Mouse (Mus musculus) brown adipose tissue, adult 24 weeks (tissue): ENCODE results near the gene Tex264. TPM values are rescaled to one million over a fixed set of nuclear protein-coding genes. Genes with fewer than 3 reads are reported as not detected.

ENCODE experiments used
- polyA plus RNA-seq: library from polyadenylated mRNA; stranded (reverse); fragments of >200 nt; gene quantifications from 2 replicates; pipeline ENCODE4 v1.2.4, GENCODE M21; 2012; ENCODE audit not compliant: missing spikeins, insufficient read depth, insufficient read length

Gene Tex264
- polyA plus RNA-seq, 1 experiment: 61.1 TPM

Other genes with a start within 250 kb of the Tex264 start
- 3.6 and 6.1 TPM in 2 replicates for gene Acy1, start 247.6 kb downstream of the Tex264 start, polyA plus RNA-seq
- gene Abhd14b, start 238.5 kb downstream of the Tex264 start, polyA plus RNA-seq: 21.5 and 26.4 TPM in 2 replicates
- 12.8 and 12.9 TPM in 2 replicates for gene Abhd14a, start 238.2 kb downstream of the Tex264 start, polyA plus RNA-seq
- gene Pcbp4, start 232.6 kb downstream of the Tex264 start, polyA plus RNA-seq: 12.8 and 14.5 TPM in 2 replicates
- not detected in 2 replicates for gene Gpr62, start 220.0 kb downstream of the Tex264 start, polyA plus RNA-seq
- 15.1 and 15.9 TPM in 2 replicates for gene Rrp9, start 210.0 kb downstream of the Tex264 start, polyA plus RNA-seq
- 45.8 and 46.8 TPM in 2 replicates for gene Parp3, start 209.0 kb downstream of the Tex264 start, polyA plus RNA-seq
- not detected in 2 replicates for gene Iqcf1, start 186.0 kb downstream of the Tex264 start, polyA plus RNA-seq
- not detected in 2 replicates for gene Iqcf5, start 171.4 kb downstream of the Tex264 start, polyA plus RNA-seq
- not detected in 2 replicates for gene Iqcf3, start 124.3 kb downstream of the Tex264 start, polyA plus RNA-seq
- not detected in 2 replicates for gene Iqcf4, start 114.9 kb downstream of the Tex264 start, polyA plus RNA-seq
- not detected in 2 replicates for gene Iqcf6, start 59.3 kb downstream of the Tex264 start, polyA plus RNA-seq
- not detected in 2 replicates for gene Grm2, start 29.8 kb downstream of the Tex264 start, polyA plus RNA-seq
- gene Rad54l2, start 103.3 kb upstream of the Tex264 start, polyA plus RNA-seq: 4.6 and 7.1 TPM in 2 replicates
- 16.1 and 17.6 TPM in 2 replicates for gene Dcaf1, start 135.9 kb upstream of the Tex264 start, polyA plus RNA-seq
- gene Rbm15b, start 201.5 kb upstream of the Tex264 start, polyA plus RNA-seq: 6.2 and 11.8 TPM in 2 replicates
- gene Manf, start 206.1 kb upstream of the Tex264 start, polyA plus RNA-seq: 75.3 and 92.4 TPM in 2 replicates